Mouse (Mus musculus): ENCODE data around the gene Mark1. TPM values are rescaled to one million over a fixed set of nuclear protein-coding genes. Genes with fewer than 3 reads are reported as not detected.

Gene Mark1
- polyA plus RNA-seq (2014; fragmentation: Nextera tagmentation; extraction: Ambion mirVana), result 3.9 and 4.4 TPM in 2 replicates

GRCm38 (mm10) chr1:184999071-184999750 lies at the start of gene Mark1:
Gene Mark1, minus strand, starts transcription at chr1:184999570.
- H3K4me2 ChIP-seq (ENCODE audit: low read depth, low read length), result peak within 1 kb of the TSS; percentile 51
- 0 out of 2 replicates have a peak within 1 kb of the TSS, but pooled peaks have one; percentile 20 for H3K27ac ChIP-seq (replicated peaks; ENCODE audit: low read depth, low read length)
- H3K9ac ChIP-seq (replicated peaks; ENCODE audit: low read length), result peak within 1 kb of the TSS; percentile 94
- DNase-seq (ENCODE audit: low spot score) (peak; percentile 45), ATAC-seq (replicated peaks; ENCODE audit: insufficient number of reproducible peaks, low FRiP score, low TSS enrichment, low read depth) (peak; percentile 60)
- H3K36me3 ChIP-seq (replicated peaks; ENCODE audit: control insufficient read depth, insufficient read depth, low read depth, low read length), result no peaks in the 10 kb centered on the region
- no peaks in the 10 kb centered on the region for H3K4me1 ChIP-seq (ENCODE audit: control insufficient read depth, insufficient read depth, low read length)
- peak within 1 kb of the TSS; percentile 78 for H3K4me3 ChIP-seq (ENCODE audit: low read depth, low read length)
- H3K27me3 ChIP-seq (ENCODE audit: control insufficient read depth, insufficient read depth, low read length), result no peaks in the 10 kb centered on the region
- no peaks in the 10 kb centered on the region for H3K9me3 ChIP-seq (replicated peaks; ENCODE audit: control insufficient read depth, low read length)
- WGBS, result under 1% methylated on average over 49 of the region's 88 CpGs

- Histone ChIP-seq H3K9me3 (replicated peaks; ENCODE audit: control insufficient read depth, low read length) (no peaks in the 10 kb centered on the region), H3K27me3 (ENCODE audit: control insufficient read depth, insufficient read depth, low read length) (no peaks in the 10 kb centered on the region), H3K36me3 (replicated peaks; ENCODE audit: control insufficient read depth, insufficient read depth, low read depth, low read length) (no peaks in the 10 kb centered on the region), H3K4me1 (ENCODE audit: control insufficient read depth, insufficient read depth, low read length) (no peaks in the 10 kb centered on the region), H3K4me2 (ENCODE audit: low read depth, low read length) (no peak overlapping the region), H3K27ac (replicated peaks; ENCODE audit: low read depth, low read length) (no peak overlapping the region), H3K9ac (replicated peaks; ENCODE audit: low read length) (no peak overlapping the region), H3K4me3 (ENCODE audit: low read depth, low read length) (no peak overlapping the region)
- no peak for ATAC-seq (replicated peaks; ENCODE audit: insufficient number of reproducible peaks, low FRiP score, low TSS enrichment, low read depth)
- 67% methylated on average over 12 of the region's 12 CpGs for WGBS
- no peak for DNase-seq (ENCODE audit: low spot score)
Observed at GRCm38 (mm10) chr1:185047516-185048247, 48.3 kb upstream of the Mark1 start.

- H3K4me1 ChIP-seq (ENCODE audit: control insufficient read depth, insufficient read depth, low read length), result no peaks in the 10 kb centered on the region
- H3K36me3 ChIP-seq (replicated peaks; ENCODE audit: control insufficient read depth, insufficient read depth, low read depth, low read length), result no peaks in the 10 kb centered on the region
- DNase-seq (ENCODE audit: low spot score) (no peak), ATAC-seq (replicated peaks; ENCODE audit: insufficient number of reproducible peaks, low FRiP score, low TSS enrichment, low read depth) (no peak)
- 79% methylated on average over 8 of the region's 8 CpGs for WGBS
- no peaks in the 10 kb centered on the region for H3K27me3 ChIP-seq (ENCODE audit: control insufficient read depth, insufficient read depth, low read length)
- H3K4me3 ChIP-seq (ENCODE audit: low read depth, low read length), result no peak overlapping the region
- H3K4me2 ChIP-seq (ENCODE audit: low read depth, low read length), result no peak overlapping the region
- no peaks in the 10 kb centered on the region for H3K9me3 ChIP-seq (replicated peaks; ENCODE audit: control insufficient read depth, low read length)
- no peak overlapping the region for H3K27ac ChIP-seq (replicated peaks; ENCODE audit: low read depth, low read length)
- no peak overlapping the region for H3K9ac ChIP-seq (replicated peaks; ENCODE audit: low read length)
Observed at GRCm38 (mm10) chr1:185046513-185046912, 47.1 kb upstream of the Mark1 start.

GRCm38 (mm10) chr1:185038183-185038686 lies 38.9 kb upstream of the Mark1 start:
- Histone ChIP-seq H3K9me3 (replicated peaks; ENCODE audit: control insufficient read depth, low read length) (no peaks in the 10 kb centered on the region), H3K36me3 (replicated peaks; ENCODE audit: control insufficient read depth, insufficient read depth, low read depth, low read length) (no peaks in the 10 kb centered on the region), H3K4me3 (ENCODE audit: low read depth, low read length) (no peak overlapping the region), H3K4me2 (ENCODE audit: low read depth, low read length) (no peak overlapping the region), H3K9ac (replicated peaks; ENCODE audit: low read length) (no peak overlapping the region), H3K27me3 (ENCODE audit: control insufficient read depth, insufficient read depth, low read length) (no peaks in the 10 kb centered on the region), H3K4me1 (ENCODE audit: control insufficient read depth, insufficient read depth, low read length) (no peaks in the 10 kb centered on the region), H3K27ac (replicated peaks; ENCODE audit: low read depth, low read length) (no peak overlapping the region)
- ATAC-seq (replicated peaks; ENCODE audit: insufficient number of reproducible peaks, low FRiP score, low TSS enrichment, low read depth) (no peak), DNase-seq (ENCODE audit: low spot score) (no peak)
- WGBS, result 71% methylated on average over 7 of the region's 7 CpGs

GRCm38 (mm10) chr1:185030565-185030964 lies 31.2 kb upstream of the Mark1 start:
- no peak for DNase-seq (ENCODE audit: low spot score)

GRCm38 (mm10) chr1:185020429-185021168 lies 21.2 kb upstream of the Mark1 start:
- Histone ChIP-seq H3K4me3 (ENCODE audit: low read depth, low read length) (no peak overlapping the region), H3K27me3 (ENCODE audit: control insufficient read depth, insufficient read depth, low read length) (no peaks in the 10 kb centered on the region), H3K9me3 (replicated peaks; ENCODE audit: control insufficient read depth, low read length) (no peaks in the 10 kb centered on the region), H3K9ac (replicated peaks; ENCODE audit: low read length) (no peak overlapping the region), H3K4me2 (ENCODE audit: low read depth, low read length) (no peak overlapping the region), H3K27ac (replicated peaks; ENCODE audit: low read depth, low read length) (no peak overlapping the region), H3K36me3 (replicated peaks; ENCODE audit: control insufficient read depth, insufficient read depth, low read depth, low read length) (no peaks in the 10 kb centered on the region), H3K4me1 (ENCODE audit: control insufficient read depth, insufficient read depth, low read length) (no peaks in the 10 kb centered on the region)
- 79% methylated on average over 13 of the region's 13 CpGs for WGBS
- ATAC-seq (replicated peaks; ENCODE audit: insufficient number of reproducible peaks, low FRiP score, low TSS enrichment, low read depth) (no peak), DNase-seq (ENCODE audit: low spot score) (no peak)

More at GRCm38 (mm10) chr1:185030565-185030964, 31.2 kb upstream of the Mark1 start:
- H3K27ac ChIP-seq (replicated peaks; ENCODE audit: low read depth, low read length), result no peak overlapping the region
- H3K4me3 ChIP-seq (ENCODE audit: low read depth, low read length), result no peak overlapping the region
- no peaks in the 10 kb centered on the region for H3K27me3 ChIP-seq (ENCODE audit: control insufficient read depth, insufficient read depth, low read length)
- ATAC-seq (replicated peaks; ENCODE audit: insufficient number of reproducible peaks, low FRiP score, low TSS enrichment, low read depth), result no peak
- no peak overlapping the region for H3K9ac ChIP-seq (replicated peaks; ENCODE audit: low read length)
- no peaks in the 10 kb centered on the region for H3K36me3 ChIP-seq (replicated peaks; ENCODE audit: control insufficient read depth, insufficient read depth, low read depth, low read length)
- no peak overlapping the region for H3K4me2 ChIP-seq (ENCODE audit: low read depth, low read length)
- WGBS, result 84% methylated on average over 10 of the region's 10 CpGs
- no peaks in the 10 kb centered on the region for H3K4me1 ChIP-seq (ENCODE audit: control insufficient read depth, insufficient read depth, low read length)
- H3K9me3 ChIP-seq (replicated peaks; ENCODE audit: control insufficient read depth, low read length), result no peaks in the 10 kb centered on the region

GRCm38 (mm10) chr1:185012566-185012965 lies 13.2 kb upstream of the Mark1 start:
- ATAC-seq (replicated peaks; ENCODE audit: insufficient number of reproducible peaks, low FRiP score, low TSS enrichment, low read depth), result no peak
- H3K4me3 ChIP-seq (ENCODE audit: low read depth, low read length), result no peak overlapping the region
- DNase-seq (ENCODE audit: low spot score), result no peak
- H3K4me2 ChIP-seq (ENCODE audit: low read depth, low read length), result no peak overlapping the region
- no peak overlapping the region for H3K9ac ChIP-seq (replicated peaks; ENCODE audit: low read length)
- H3K27ac ChIP-seq (replicated peaks; ENCODE audit: low read depth, low read length), result no peak overlapping the region
- no peaks in the 10 kb centered on the region for H3K27me3 ChIP-seq (ENCODE audit: control insufficient read depth, insufficient read depth, low read length)
- no peaks in the 10 kb centered on the region for H3K4me1 ChIP-seq (ENCODE audit: control insufficient read depth, insufficient read depth, low read length)
- no peaks in the 10 kb centered on the region for H3K36me3 ChIP-seq (replicated peaks; ENCODE audit: control insufficient read depth, insufficient read depth, low read depth, low read length)
- no peaks in the 10 kb centered on the region for H3K9me3 ChIP-seq (replicated peaks; ENCODE audit: control insufficient read depth, low read length)
- WGBS, result 90% methylated on average over 3 of the region's 3 CpGs
